Mouse (Mus musculus) megakaryocyte-erythroid progenitor cell, adult 5-6 weeks (primary cell): Measurements from ENCODE around the gene Abhd4. TPM values are rescaled to one million over a fixed set of nuclear protein-coding genes. Genes with fewer than 3 reads are reported as not detected.
A peak's percentile ranks its signal among the peaks of the same experiment; 100 is the strongest.

Source experiments
- ATAC-seq: replicated peaks from 2 replicates; pipeline ENCODE4 v1.8.0; 2016; ENCODE audit warnings: mild to moderate bottlenecking, inconsistent platforms; ENCODE audit not compliant: severe bottlenecking, poor library complexity, low FRiP score, low TSS enrichment
- total RNA-seq, 2 experiments: library from RNA; stranded (forward) in 1 of 2; stranded (reverse) in 1 of 2; fragments of 200-1000, 215-1000 nt in 1 of 2; fragments of >200 nt in 1 of 2; fragmentation: Nextera tagmentation in 1 of 2; gene quantifications; 2 replicates each; pipeline ENCODE4 v1.2.3; 2014 to 2017

Gene Abhd4
- total RNA-seq, 2 experiments from 2014 or later = 16.9 to 25.5 TPM

- ATAC-seq = no peak
Observed at GRCm38 (mm10) chr14:54233559-54234143, 20.3 kb upstream of the Abhd4 start.

GRCm38 (mm10) chr14:54234231-54235040 is 19.6 kb upstream of the Abhd4 start:
- ATAC-seq = no peak

- ATAC-seq = no peak
Observed at GRCm38 (mm10) chr14:54235825-54236540, 18.0 kb upstream of the Abhd4 start.

GRCm38 (mm10) chr14:54236881-54237280 is 17.1 kb upstream of the Abhd4 start:
- ATAC-seq = no peak

- ATAC-seq = peak; percentile 84
Observed at GRCm38 (mm10) chr14:54239002-54239736, 14.8 kb upstream of the Abhd4 start.

- ATAC-seq = no peak
Observed at GRCm38 (mm10) chr14:54240542-54240941, 13.4 kb upstream of the Abhd4 start.

- no peak for ATAC-seq
Observed at GRCm38 (mm10) chr14:54244183-54244582, 9.8 kb upstream of the Abhd4 start.

- ATAC-seq = no peak
Observed at GRCm38 (mm10) chr14:54246232-54246631, 7.8 kb upstream of the Abhd4 start.

- ATAC-seq = no peak
Observed at GRCm38 (mm10) chr14:54249326-54249725, 4.7 kb upstream of the Abhd4 start.

GRCm38 (mm10) chr14:54250122-54250521 is 3.9 kb upstream of the Abhd4 start:
- ATAC-seq = no peak

GRCm38 (mm10) chr14:54254670-54255202 is 748 bp downstream of the Abhd4 start:
- no peak for ATAC-seq

- ATAC-seq = 0 out of 2 replicates have a peak, but pooled peaks have one; percentile 32
Observed at GRCm38 (mm10) chr14:54258131-54258670, 4.2 kb downstream of the Abhd4 start.

GRCm38 (mm10) chr14:54259003-54259721 is 5.2 kb downstream of the Abhd4 start:
- peak; percentile 90 for ATAC-seq

- 0 out of 2 replicates have a peak, but pooled peaks have one; percentile 11 for ATAC-seq
Observed at GRCm38 (mm10) chr14:54259722-54260085, 5.7 kb downstream of the Abhd4 start.

- ATAC-seq = no peak
Observed at GRCm38 (mm10) chr14:54260196-54260595, 6.2 kb downstream of the Abhd4 start.

- ATAC-seq = no peak
Observed at GRCm38 (mm10) chr14:54261386-54261785, 7.4 kb downstream of the Abhd4 start.

- ATAC-seq = no peak
Observed at GRCm38 (mm10) chr14:54262622-54263021, 8.6 kb downstream of the Abhd4 start.

- ATAC-seq = no peak
Observed at GRCm38 (mm10) chr14:54263099-54263498, 9.1 kb downstream of the Abhd4 start.

- ATAC-seq = no peak
Observed at GRCm38 (mm10) chr14:54264231-54264630, 10.2 kb downstream of the Abhd4 start.
